Mouse (Mus musculus): ENCODE data around the gene Tex14.

Gene Tex14

GRCm38 (mm10) chr11:87483796-87484326, 79.0 kb downstream of the Tex14 start:
- Histone ChIP-seq H3K36me3 (ENCODE audit: insufficient read depth, low read length) (peaks cover 15% of the 10 kb centered on the region), H3K4me3 (replicated peaks; ENCODE audit: low read length) (no peak overlapping the region), H3K9me3 (ENCODE audit: low read length) (peaks cover 14% of the 10 kb centered on the region), H3K27me3 (ENCODE audit: insufficient read depth, low read length) (no peaks in the 10 kb centered on the region), H3K4me1 (replicated peaks; ENCODE audit: low read depth, low read length) (peaks cover 35% of the 10 kb centered on the region)
- TF ChIP-seq CTCF (conservative IDR thresholded peaks at IDR 0.05; ENCODE audit: low read length): no peak
- TF ChIP-seq NANOG (IDR thresholded peaks at IDR 0.05; ENCODE audit: borderline replicate concordance, low read length): no peak
- no peak for TF ChIP-seq POU5F1 (IDR thresholded peaks at IDR 0.05; ENCODE audit: borderline replicate concordance, low read length)

- 0 out of 2 replicates have a peak, but pooled peaks cover 2% of the 10 kb centered on the region for H3K9me3 ChIP-seq (ENCODE audit: low read length)
- H3K4me3 ChIP-seq (replicated peaks; ENCODE audit: low read length): no peak overlapping the region
- H3K27me3 ChIP-seq (ENCODE audit: insufficient read depth, low read length): no peaks in the 10 kb centered on the region
- TF ChIP-seq CTCF (conservative IDR thresholded peaks at IDR 0.05; ENCODE audit: low read length) (no peak), NANOG (IDR thresholded peaks at IDR 0.05; ENCODE audit: borderline replicate concordance, low read length) (no peak), POU5F1 (IDR thresholded peaks at IDR 0.05; ENCODE audit: borderline replicate concordance, low read length) (no peak)
- peaks cover 45% of the 10 kb centered on the region for H3K4me1 ChIP-seq (replicated peaks; ENCODE audit: low read depth, low read length)
- peaks cover 17% of the 10 kb centered on the region for H3K36me3 ChIP-seq (ENCODE audit: insufficient read depth, low read length)
Observed at GRCm38 (mm10) chr11:87488948-87489347, 84.1 kb downstream of the Tex14 start.

DNA sequence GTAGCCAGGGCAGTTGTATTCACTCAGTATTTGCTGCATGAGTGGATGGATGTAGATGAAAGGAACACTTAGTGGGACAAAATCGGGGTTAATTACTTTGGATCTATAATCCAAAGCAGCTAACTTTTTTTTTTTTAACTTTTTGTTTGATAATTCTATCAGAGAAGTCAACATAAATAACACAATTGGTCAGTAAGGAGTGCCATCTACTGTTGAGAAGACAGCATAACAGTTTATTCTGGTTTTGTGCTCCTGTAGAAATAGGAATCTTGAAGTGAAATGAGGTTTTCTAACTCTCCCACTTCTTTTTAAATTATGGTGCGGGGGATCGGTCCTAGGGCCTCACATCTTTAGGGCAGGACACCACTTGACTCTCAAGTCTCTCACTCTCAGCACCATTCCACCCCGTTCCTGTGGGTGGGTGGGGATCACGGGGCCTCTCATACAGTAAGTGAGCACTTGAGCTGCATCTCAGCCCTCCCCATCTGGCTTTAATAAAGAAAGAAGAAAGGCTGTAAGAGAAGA, 99.9 kb downstream of the Tex14 start:
- Histone ChIP-seq H3K27me3 (ENCODE audit: insufficient read depth, low read length) (no peaks in the 10 kb centered on the region), H3K36me3 (ENCODE audit: insufficient read depth, low read length) (peaks cover 11% of the 10 kb centered on the region), H3K4me1 (replicated peaks; ENCODE audit: low read depth, low read length) (no peaks in the 10 kb centered on the region), H3K9me3 (ENCODE audit: low read length) (no peaks in the 10 kb centered on the region), H3K4me3 (replicated peaks; ENCODE audit: low read length) (no peak overlapping the region)
- TF ChIP-seq CTCF (conservative IDR thresholded peaks at IDR 0.05; ENCODE audit: low read length) (peak; percentile 44), NANOG (IDR thresholded peaks at IDR 0.05; ENCODE audit: borderline replicate concordance, low read length) (no peak), POU5F1 (IDR thresholded peaks at IDR 0.05; ENCODE audit: borderline replicate concordance, low read length) (no peak)

DNA sequence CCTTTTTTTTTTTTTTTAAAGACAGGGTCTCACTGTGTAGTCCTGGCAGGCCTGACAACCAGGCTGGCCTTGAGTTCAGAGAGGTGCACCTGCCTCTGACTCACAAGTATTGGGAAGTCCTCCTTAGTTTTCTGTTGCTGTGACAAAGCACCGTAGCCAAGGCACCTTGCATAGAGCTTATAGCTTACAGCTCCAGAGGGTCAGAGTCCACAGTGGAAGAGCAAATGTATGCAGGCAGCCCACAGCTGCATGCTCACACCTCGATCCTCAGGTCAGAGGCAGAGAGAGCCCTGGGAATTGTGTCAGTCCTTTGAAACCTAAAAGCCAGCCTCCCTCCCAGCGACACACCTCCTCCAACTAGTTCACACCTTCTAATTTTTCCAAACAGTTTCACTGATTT, 101.6 kb downstream of the Tex14 start:
- Histone ChIP-seq H3K4me3 (replicated peaks; ENCODE audit: low read length) (no peak overlapping the region), H3K27me3 (ENCODE audit: insufficient read depth, low read length) (no peaks in the 10 kb centered on the region), H3K9me3 (ENCODE audit: low read length) (no peaks in the 10 kb centered on the region), H3K36me3 (ENCODE audit: insufficient read depth, low read length) (peaks cover 8% of the 10 kb centered on the region; the same call in 1 of the 2 replicates), H3K4me1 (replicated peaks; ENCODE audit: low read depth, low read length) (no peaks in the 10 kb centered on the region)
- no peak for TF ChIP-seq CTCF (conservative IDR thresholded peaks at IDR 0.05; ENCODE audit: low read length)
- TF ChIP-seq POU5F1 (IDR thresholded peaks at IDR 0.05; ENCODE audit: borderline replicate concordance, low read length): no peak
- TF ChIP-seq NANOG (IDR thresholded peaks at IDR 0.05; ENCODE audit: borderline replicate concordance, low read length): no peak

DNA sequence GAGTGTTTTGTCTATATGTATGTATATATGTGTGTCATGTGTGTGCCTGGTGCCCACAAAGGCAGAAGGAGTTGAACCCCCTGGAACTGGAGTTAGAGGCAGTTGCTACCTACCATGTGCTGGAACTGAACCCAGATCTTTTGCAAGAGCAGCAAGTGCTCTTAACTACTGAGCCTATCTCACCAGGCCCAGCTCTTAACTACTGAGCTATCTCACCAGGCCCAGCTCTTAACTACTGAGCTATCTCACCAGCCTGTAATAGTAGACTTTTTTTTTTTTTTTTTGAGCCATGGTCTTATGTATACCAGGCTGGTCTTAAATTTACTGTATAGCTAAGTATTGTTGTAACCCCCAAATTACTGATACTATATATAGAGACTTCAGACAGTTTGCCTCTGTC, 102.2 kb downstream of the Tex14 start:
- Histone ChIP-seq H3K27me3 (ENCODE audit: insufficient read depth, low read length) (no peaks in the 10 kb centered on the region), H3K9me3 (ENCODE audit: low read length) (no peaks in the 10 kb centered on the region), H3K36me3 (ENCODE audit: insufficient read depth, low read length) (peaks cover 9% of the 10 kb centered on the region; the same call in 1 of the 2 replicates)

GRCm38 (mm10) chr11:87519260-87519659, 114.4 kb downstream of the Tex14 start:
- TF ChIP-seq NANOG (IDR thresholded peaks at IDR 0.05; ENCODE audit: borderline replicate concordance, low read length) (no peak), CTCF (conservative IDR thresholded peaks at IDR 0.05; ENCODE audit: low read length) (peak; percentile 43)
- Histone ChIP-seq H3K4me3 (replicated peaks; ENCODE audit: low read length) (no peak overlapping the region), H3K9me3 (ENCODE audit: low read length) (no peaks in the 10 kb centered on the region), H3K27me3 (ENCODE audit: insufficient read depth, low read length) (no peaks in the 10 kb centered on the region), H3K4me1 (replicated peaks; ENCODE audit: low read depth, low read length) (no peaks in the 10 kb centered on the region), H3K36me3 (ENCODE audit: insufficient read depth, low read length) (peaks cover 43% of the 10 kb centered on the region)

More for the DNA sequence above, 102.2 kb downstream of the Tex14 start:
- H3K4me1 ChIP-seq (replicated peaks; ENCODE audit: low read depth, low read length): no peaks in the 10 kb centered on the region
- TF ChIP-seq POU5F1 (IDR thresholded peaks at IDR 0.05; ENCODE audit: borderline replicate concordance, low read length) (no peak), CTCF (conservative IDR thresholded peaks at IDR 0.05; ENCODE audit: low read length) (no peak), NANOG (IDR thresholded peaks at IDR 0.05; ENCODE audit: borderline replicate concordance, low read length) (no peak)
- H3K4me3 ChIP-seq (replicated peaks; ENCODE audit: low read length): no peak overlapping the region

DNA sequence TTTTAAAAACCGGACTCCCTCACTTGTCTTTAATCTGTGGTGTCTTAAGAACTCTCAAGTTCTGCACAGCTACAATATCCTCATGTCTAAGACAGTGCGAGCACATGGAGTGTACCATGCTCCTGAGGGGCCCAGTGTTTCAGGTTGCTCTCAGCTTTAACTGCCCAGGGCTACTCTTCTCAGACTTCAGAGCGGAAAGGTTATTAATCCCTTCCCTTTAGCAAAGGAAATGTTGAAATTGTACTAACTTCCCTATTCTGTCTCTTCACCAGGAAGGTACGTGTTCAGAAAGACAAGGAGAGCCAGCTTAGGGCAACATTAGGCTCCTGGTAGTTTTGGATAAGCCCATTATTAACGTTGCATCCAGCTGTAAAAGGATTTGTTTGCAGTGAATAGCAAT, 118.6 kb downstream of the Tex14 start:
- Histone ChIP-seq H3K4me1 (replicated peaks; ENCODE audit: low read depth, low read length) (peaks cover 30% of the 10 kb centered on the region), H3K27me3 (ENCODE audit: insufficient read depth, low read length) (no peaks in the 10 kb centered on the region), H3K36me3 (ENCODE audit: insufficient read depth, low read length) (peaks cover 32% of the 10 kb centered on the region), H3K9me3 (ENCODE audit: low read length) (no peaks in the 10 kb centered on the region), H3K4me3 (replicated peaks; ENCODE audit: low read length) (no peak overlapping the region)
- TF ChIP-seq POU5F1 (IDR thresholded peaks at IDR 0.05; ENCODE audit: borderline replicate concordance, low read length) (no peak), CTCF (conservative IDR thresholded peaks at IDR 0.05; ENCODE audit: low read length) (no peak)

DNA sequence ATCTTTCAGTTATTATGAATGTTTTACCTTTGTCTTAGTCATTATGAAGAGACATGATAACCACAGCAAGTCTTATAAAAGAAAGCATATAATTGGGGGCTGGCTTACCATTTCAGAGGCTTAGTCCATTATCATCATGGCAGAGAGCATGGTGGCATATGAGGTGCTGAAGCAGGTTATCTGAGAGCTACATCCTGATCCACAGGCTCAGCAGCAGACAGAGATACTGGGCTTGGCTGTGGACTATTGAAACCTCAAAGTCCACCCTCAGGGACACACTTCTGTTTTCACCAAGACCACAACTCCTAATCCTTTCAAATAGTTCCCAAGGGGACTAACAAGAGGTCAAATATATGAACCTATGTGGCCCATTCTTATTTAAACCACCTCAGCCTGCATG, 119.1 kb downstream of the Tex14 start:
- Histone ChIP-seq H3K27me3 (ENCODE audit: insufficient read depth, low read length) (no peaks in the 10 kb centered on the region), H3K4me3 (replicated peaks; ENCODE audit: low read length) (no peak overlapping the region), H3K4me1 (replicated peaks; ENCODE audit: low read depth, low read length) (peaks cover 30% of the 10 kb centered on the region), H3K9me3 (ENCODE audit: low read length) (no peaks in the 10 kb centered on the region), H3K36me3 (ENCODE audit: insufficient read depth, low read length) (peaks cover 28% of the 10 kb centered on the region)
- TF ChIP-seq NANOG (IDR thresholded peaks at IDR 0.05; ENCODE audit: borderline replicate concordance, low read length) (no peak), POU5F1 (IDR thresholded peaks at IDR 0.05; ENCODE audit: borderline replicate concordance, low read length) (no peak), CTCF (conservative IDR thresholded peaks at IDR 0.05; ENCODE audit: low read length) (no peak)

DNA sequence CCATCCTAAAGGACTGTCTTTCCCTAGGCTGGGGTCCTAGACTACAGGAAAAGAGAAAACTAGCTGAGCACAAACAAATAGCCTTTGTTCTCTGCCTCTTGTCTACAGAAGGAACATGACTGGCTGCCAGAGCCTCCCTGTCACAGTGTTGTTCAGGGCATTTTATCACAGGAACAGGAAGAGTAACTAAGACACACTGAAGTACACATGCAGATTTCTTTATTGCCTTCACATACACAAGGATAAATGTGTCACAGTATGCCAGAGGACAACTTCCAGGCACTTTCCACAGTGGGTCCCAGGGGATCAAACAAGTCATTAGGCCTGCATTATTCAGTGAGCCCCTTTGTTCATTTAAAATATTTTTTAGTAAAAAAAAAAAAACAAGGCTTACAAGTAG, 119.9 kb downstream of the Tex14 start:
- no peak for TF ChIP-seq CTCF (conservative IDR thresholded peaks at IDR 0.05; ENCODE audit: low read length)
- no peak for TF ChIP-seq NANOG (IDR thresholded peaks at IDR 0.05; ENCODE audit: borderline replicate concordance, low read length)
- no peak for TF ChIP-seq POU5F1 (IDR thresholded peaks at IDR 0.05; ENCODE audit: borderline replicate concordance, low read length)

More for the DNA sequence above, 119.9 kb downstream of the Tex14 start:
- peaks cover 25% of the 10 kb centered on the region for H3K36me3 ChIP-seq (ENCODE audit: insufficient read depth, low read length)
- peaks cover 30% of the 10 kb centered on the region for H3K4me1 ChIP-seq (replicated peaks; ENCODE audit: low read depth, low read length)
- no peaks in the 10 kb centered on the region for H3K27me3 ChIP-seq (ENCODE audit: insufficient read depth, low read length)
- H3K9me3 ChIP-seq (ENCODE audit: low read length): no peaks in the 10 kb centered on the region
- H3K4me3 ChIP-seq (replicated peaks; ENCODE audit: low read length): no peak overlapping the region

All from E14TG2a.4 (cell line).